Mouse (Mus musculus) left cerebral cortex, postnatal 10 days (tissue): Measurements from ENCODE around the gene Slc35f3. TPM values are rescaled to one million over a fixed set of nuclear protein-coding genes. Genes with fewer than 3 reads are reported as not detected.

Source experiments
- DNase-seq, 2 experiments: peaks; one replicate each; pipeline ENCODE4 v3.0.0; 2021 to 2022; ENCODE audit warnings: low spot score in 2 of 2, mixed read lengths in 1 of 2; ENCODE audit errors: extremely low spot score in 1 of 2
- intact Hi-C: fragments of 180-260 bp; cut with DNase I; formaldehyde crosslinking; loops from one replicate; pipeline ENCODE4 v1.15.1; 2025
- total RNA-seq, 2 experiments: library from RNA; stranded (reverse); gene quantifications; 2 replicates each; pipeline ENCODE4 v1.2.3; 2021

Slc35f3 gene
- total RNA-seq, 2 experiments from 2014 or later, result 16.8 to 19.0 TPM

DNA sequence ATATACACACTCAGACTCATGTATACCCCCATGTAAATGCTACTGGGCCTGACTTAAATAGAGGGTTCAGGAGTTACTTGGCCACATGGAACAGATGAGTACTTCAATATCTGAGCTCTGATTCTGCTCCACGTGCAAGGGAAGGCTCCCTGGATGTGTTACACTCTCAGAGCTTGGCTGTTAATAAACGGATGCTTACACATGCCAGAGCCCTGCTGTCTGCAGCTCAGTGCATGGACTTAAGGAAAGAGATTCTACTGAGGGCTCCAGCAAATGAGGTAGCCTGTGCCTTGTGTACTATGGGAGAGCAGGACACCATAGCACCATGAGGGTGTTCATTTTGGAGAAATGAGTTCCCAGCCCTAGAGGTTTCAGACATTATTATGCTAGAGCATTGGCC, 26.6 kb downstream of the Slc35f3 start:
- DNase-seq, result no peak
- intact Hi-C loops, result no loop called here

DNA sequence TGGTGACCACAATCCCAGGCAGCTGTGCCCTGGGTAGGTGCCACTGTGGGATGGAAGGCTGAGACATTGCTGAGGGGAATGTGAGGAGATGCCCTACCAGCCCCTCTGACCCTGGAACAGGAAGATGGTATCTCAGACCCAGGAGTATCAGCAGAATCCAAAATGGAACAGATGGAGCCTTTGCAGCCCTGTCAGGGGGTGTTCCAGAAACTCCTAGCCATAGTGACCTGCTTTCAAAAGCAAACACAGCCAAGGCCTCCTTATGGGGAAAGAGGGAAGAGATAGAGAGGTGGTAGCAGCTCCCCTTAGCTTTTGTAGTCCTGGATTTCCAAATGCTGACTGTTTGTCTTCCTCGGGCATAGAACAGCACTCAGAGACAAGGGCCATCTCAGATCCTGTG, 27.8 kb downstream of the Slc35f3 start:
- intact Hi-C loops, result no loop called here

DNA sequence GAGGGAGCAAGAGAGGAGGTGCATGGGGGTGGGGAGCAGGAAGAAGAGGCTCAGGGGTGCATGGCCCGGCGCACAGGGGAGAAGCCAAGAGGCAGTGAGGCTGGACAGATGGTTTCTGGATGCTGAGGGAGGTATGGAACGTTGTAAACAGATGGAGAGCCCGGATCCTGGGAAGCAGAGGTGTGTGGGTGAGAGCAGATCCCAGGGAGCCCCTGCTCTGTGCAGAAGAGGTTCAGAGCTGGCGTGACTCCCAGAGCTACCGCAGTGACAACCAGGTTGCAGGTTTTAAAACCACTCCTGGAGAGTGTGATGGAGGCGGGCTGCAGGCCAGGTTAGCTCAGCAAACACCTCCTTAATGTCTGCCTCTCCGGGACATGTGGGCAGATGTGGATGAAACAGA, 28.4 kb downstream of the Slc35f3 start:
- intact Hi-C loops, result no loop called here
- peak; percentile 14 to 42 for DNase-seq

More for the DNA sequence above, 27.8 kb downstream of the Slc35f3 start:
- DNase-seq, result no peak

- intact Hi-C loops, result no loop called here
- no peak for DNase-seq
These were observed 29.4 kb downstream of the Slc35f3 start for GRCm38 (mm10) chr8:126327786-126328185.

DNA sequence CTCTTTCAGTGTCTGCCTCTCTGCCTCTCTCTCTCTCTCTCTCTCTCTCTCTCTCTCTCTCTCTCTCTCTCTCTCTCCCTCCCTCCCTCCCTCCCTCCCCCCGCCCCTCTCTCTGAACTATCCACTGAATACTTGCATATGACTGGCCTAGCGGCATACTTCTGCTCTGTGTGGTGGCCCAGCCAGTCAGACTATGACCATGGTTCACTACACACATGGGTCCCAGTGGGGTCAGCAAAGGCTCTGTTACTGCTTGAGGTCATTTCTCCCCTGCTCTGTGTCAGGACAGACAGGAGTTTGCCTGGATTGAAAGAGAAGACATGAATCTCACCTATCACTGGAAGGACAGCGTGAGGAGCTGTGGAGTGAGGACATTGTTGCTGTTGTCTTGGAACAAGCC, 40.5 kb downstream of the Slc35f3 start:
- intact Hi-C loops, result no loop called here
- DNase-seq, result no peak

- DNase-seq, result no peak
- intact Hi-C loops, result no loop called here
These were observed 41.0 kb downstream of the Slc35f3 start for GRCm38 (mm10) chr8:126339357-126339756.

DNA sequence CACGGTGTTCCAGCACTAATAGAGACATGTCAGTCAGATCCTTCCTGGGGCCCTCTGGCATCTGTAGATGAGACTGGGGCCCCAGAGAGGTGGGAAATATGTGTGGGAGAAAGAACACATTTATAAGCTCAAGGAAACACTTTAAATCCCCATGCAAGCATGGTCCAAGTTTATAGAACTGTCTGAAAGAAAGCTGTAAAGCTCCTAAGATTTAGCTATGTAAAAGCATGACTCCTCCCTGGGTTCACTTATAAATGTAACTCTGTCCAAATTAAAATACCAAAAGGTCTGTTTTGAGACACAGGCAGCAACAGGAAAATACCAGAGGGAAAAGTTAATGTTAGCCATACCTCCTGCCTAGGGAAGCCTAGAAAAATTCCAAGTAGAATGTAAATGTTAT, 42.8 kb downstream of the Slc35f3 start:
- intact Hi-C loops, result no loop called here
- no peak for DNase-seq

- no peak for DNase-seq
- intact Hi-C loops, result no loop called here
These were observed 45.1 kb downstream of the Slc35f3 start for GRCm38 (mm10) chr8:126343427-126343826.

- no peak for DNase-seq
- intact Hi-C loops, result no loop called here
These were observed 46.7 kb downstream of the Slc35f3 start for GRCm38 (mm10) chr8:126345100-126345499.

DNA sequence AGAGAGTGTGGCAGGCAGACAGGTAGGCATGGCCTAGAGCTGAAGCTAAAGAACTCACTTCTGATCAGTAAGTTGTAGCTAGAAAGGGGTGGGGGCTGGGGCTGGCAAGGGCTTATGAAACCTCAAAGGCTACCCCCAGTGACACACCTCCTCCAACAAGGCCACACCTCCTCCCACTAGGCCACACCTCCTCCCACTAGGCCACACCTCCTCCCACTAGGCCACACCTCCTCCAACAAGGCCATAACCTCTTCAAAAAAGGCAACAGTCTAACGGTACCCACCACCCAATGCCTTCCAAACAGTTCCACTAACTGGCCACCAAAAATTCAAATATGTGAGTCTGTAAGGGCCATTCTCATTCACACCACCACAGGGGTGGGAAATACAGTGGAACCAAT, 54.9 kb downstream of the Slc35f3 start:
- DNase-seq, result no peak
- intact Hi-C loops, result no loop called here

- no peak for DNase-seq
These were observed 59.6 kb downstream of the Slc35f3 start for GRCm38 (mm10) chr8:126357946-126358345.

DNA sequence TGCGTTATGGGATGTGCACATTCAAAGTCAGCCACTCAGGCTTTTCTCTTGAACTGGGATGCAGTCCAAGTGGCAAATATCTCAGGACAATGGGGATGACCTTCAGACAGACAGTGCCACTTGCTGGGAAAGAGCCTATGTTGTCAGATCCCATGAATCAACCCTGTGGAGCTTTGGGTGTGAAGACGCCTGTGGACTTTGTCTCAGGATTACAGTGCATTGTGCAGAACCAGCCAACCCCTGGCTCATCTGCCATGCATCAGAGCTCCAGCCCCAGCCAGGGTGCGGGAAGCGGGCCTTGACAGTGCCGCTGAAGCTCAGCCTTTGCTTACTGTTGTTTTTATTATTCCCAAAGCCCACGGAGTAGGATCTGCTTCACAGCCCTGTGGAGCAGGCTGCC, 60.9 kb downstream of the Slc35f3 start:
- intact Hi-C loops, result no loop called here

More at GRCm38 (mm10) chr8:126357946-126358345, 59.6 kb downstream of the Slc35f3 start:
- intact Hi-C loops, result no loop called here

GRCm38 (mm10) chr8:126360106-126360505, 61.7 kb downstream of the Slc35f3 start:
- intact Hi-C loops, result no loop called here

More for the DNA sequence above, 60.9 kb downstream of the Slc35f3 start:
- no peak for DNase-seq

GRCm38 (mm10) chr8:126360701-126361100, 62.3 kb downstream of the Slc35f3 start:
- intact Hi-C loops, result no loop called here
- no peak for DNase-seq

More at GRCm38 (mm10) chr8:126360106-126360505, 61.7 kb downstream of the Slc35f3 start:
- DNase-seq, result no peak

GRCm38 (mm10) chr8:126366251-126366650, 67.9 kb downstream of the Slc35f3 start:
- intact Hi-C loops, result no loop called here

GRCm38 (mm10) chr8:126368349-126369054, 70.1 kb downstream of the Slc35f3 start:
- no peak for DNase-seq
- intact Hi-C loops, result no loop called here

More at GRCm38 (mm10) chr8:126366251-126366650, 67.9 kb downstream of the Slc35f3 start:
- DNase-seq, result no peak

GRCm38 (mm10) chr8:126371871-126372270, 73.5 kb downstream of the Slc35f3 start:
- intact Hi-C loops, result no loop called here
- no peak for DNase-seq

- no peak for DNase-seq
- intact Hi-C loops, result no loop called here
These were observed 81.2 kb downstream of the Slc35f3 start for GRCm38 (mm10) chr8:126379580-126379979.

DNA sequence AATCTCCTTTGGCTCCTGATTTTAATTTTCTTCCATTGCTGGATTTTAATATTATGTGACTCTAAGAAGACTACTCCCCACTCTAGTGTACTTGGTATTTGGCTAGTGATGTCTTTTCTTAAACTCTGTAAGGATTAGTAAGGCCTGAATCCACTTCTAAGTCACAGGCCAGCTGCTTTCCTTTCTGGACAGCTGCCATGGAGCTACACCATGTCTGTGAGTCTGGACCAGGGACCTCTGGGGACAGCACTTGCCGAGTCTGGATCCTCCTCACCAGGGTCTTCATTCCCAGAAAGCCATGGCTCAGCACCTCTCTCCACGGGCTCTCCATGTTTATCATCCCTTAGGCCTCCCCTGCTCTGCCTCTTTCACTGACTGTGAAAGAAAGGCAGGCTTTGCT, 81.8 kb downstream of the Slc35f3 start:
- no peak for DNase-seq
- intact Hi-C loops, result loop anchor here (5.0 kb wide), 2 partner anchors 83 to 123 kb away; partner anchors contain the start of gene Slc35f3

- intact Hi-C loops, result loop anchor here (5.0 kb wide), 2 partner anchors 84 to 124 kb away; partner anchors contain the start of gene Slc35f3
- no peak for DNase-seq
These were observed 82.9 kb downstream of the Slc35f3 start for GRCm38 (mm10) chr8:126381299-126381698.
